Mouse (Mus musculus): ENCODE results near the gene Ucma. TPM values are rescaled to one million over a fixed set of nuclear protein-coding genes. Genes with fewer than 3 reads are reported as not detected.
"Not testable (repeated sequence)": the region's sequence is repeated elsewhere in the genome, so short reads cannot be mapped to it uniquely, and the experiment has no call there.

The Ucma gene
- not detected in 2 replicates for polyA plus RNA-seq (2015; fragmentation: Nextera tagmentation; extraction: Ambion mirVana)

DNA sequence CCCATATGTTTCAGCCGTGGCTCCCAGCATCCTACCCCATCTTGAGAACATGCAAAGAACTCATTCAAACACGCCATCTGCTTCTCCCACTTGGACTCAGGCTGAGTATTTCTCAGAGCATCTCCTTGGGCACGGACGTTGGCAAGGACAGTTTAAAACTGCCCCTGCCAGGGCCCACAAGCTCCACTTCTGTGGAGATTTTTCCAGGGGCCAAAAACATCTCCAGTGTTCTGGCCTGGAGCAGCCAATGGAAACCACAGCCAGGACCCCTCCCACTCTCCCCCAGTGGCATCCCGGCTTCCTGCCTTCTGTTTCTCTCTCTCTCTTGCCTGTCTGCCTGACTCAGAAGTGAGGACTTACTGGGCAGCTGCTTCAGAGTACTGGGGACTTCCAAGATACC lies at the start of gene Ucma:
Ucma (plus strand) TSS at position 316 of the 400 bp plus-strand sequence.
- Histone ChIP-seq H3K4me3 (ENCODE audit: low read depth, low read length) (no peak within 1 kb of the TSS), H3K27me3 (ENCODE audit: control insufficient read depth, insufficient read depth, low read length) (no peaks in the 10 kb centered on the region), H3K9me3 (ENCODE audit: control insufficient read depth, low read length) (no peaks in the 10 kb centered on the region), H3K4me2 (replicated peaks; ENCODE audit: low read depth) (no peak within 1 kb of the TSS), H3K36me3 (ENCODE audit: control insufficient read depth, insufficient read depth, low read length) (no peaks in the 10 kb centered on the region), H3K27ac (replicated peaks) (no peak within 1 kb of the TSS), H3K4me1 (replicated peaks; ENCODE audit: control insufficient read depth, insufficient read depth) (no peaks in the 10 kb centered on the region), H3K9ac (ENCODE audit: low read length) (no peak within 1 kb of the TSS)
- no peak for DNase-seq (ENCODE audit: low spot score)
- no peak for TF ChIP-seq EP300 (optimal IDR thresholded peaks at IDR 0.05)
- TF ChIP-seq CTCF (IDR thresholded peaks at IDR 0.05; ENCODE audit: low read depth) = no peak
- 72% methylated on average over 5 of the region's 5 CpGs for WGBS
- no peak for ATAC-seq (ENCODE audit: low FRiP score, low TSS enrichment)

DNA sequence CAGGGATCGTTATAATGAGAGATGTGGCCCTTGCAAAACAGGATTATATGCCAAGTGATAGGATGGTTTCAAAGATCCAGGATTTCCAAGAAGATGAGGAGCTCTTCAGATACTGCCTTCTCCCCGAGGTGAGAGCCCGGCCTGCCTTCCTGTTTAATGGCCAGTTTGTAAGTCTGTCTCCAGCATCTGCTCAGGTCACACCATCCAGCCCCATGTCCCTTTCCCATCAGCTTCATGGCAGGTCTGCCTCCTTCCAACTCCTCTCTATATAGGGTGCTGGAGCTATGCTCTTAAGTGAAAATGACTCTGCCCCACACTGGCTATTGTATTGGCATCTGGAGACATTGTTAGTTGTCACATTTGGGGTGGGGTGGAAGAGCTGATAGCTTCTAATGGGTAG lies 48.5 kb upstream of the Ucma start:
- no peaks in the 10 kb centered on the region for H3K9me3 ChIP-seq (ENCODE audit: control insufficient read depth, low read length)
- H3K27me3 ChIP-seq (ENCODE audit: control insufficient read depth, insufficient read depth, low read length) = no peaks in the 10 kb centered on the region
- DNase-seq (ENCODE audit: low spot score) (no peak), ATAC-seq (ENCODE audit: low FRiP score, low TSS enrichment) (no peak)
- H3K4me3 ChIP-seq (ENCODE audit: low read depth, low read length) = no peak overlapping the region
- WGBS = 87% methylated on average over 3 of the region's 3 CpGs
- H3K4me1 ChIP-seq (replicated peaks; ENCODE audit: control insufficient read depth, insufficient read depth) = no peaks in the 10 kb centered on the region
- H3K4me2 ChIP-seq (replicated peaks; ENCODE audit: low read depth) = no peak overlapping the region
- no peak overlapping the region for H3K27ac ChIP-seq (replicated peaks)
- TF ChIP-seq EP300 (optimal IDR thresholded peaks at IDR 0.05) = no peak
- TF ChIP-seq CTCF (IDR thresholded peaks at IDR 0.05; ENCODE audit: low read depth) = no peak
- peaks cover 9% of the 10 kb centered on the region; the same call in 1 of the 2 replicates for H3K36me3 ChIP-seq (ENCODE audit: control insufficient read depth, insufficient read depth, low read length)
- H3K9ac ChIP-seq (ENCODE audit: low read length) = no peak overlapping the region

DNA sequence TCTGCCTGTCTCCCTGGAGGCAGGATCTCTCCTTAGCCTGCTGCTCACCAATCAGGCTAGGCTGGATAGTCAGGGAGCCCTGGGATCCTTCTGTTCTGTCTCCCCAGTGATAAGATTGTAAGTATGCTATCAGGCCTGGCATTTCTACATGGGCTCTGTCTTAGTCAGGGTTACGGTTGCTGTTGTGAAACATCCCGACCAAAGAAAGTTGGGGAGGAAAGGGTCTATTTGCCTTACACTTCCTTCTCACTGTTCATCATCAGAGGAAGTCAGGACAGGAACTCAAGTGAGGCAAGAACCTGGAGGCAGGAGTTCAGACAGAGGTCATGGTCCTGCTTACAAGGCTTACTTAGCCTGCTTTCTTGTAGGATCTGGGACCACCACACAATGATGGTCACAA lies 46.7 kb upstream of the Ucma start:
- Histone ChIP-seq H3K4me2 (replicated peaks; ENCODE audit: low read depth) (no peak overlapping the region), H3K9ac (ENCODE audit: low read length) (no peak overlapping the region), H3K27ac (replicated peaks) (no peak overlapping the region), H3K4me3 (ENCODE audit: low read depth, low read length) (no peak overlapping the region), H3K4me1 (replicated peaks; ENCODE audit: control insufficient read depth, insufficient read depth) (no peaks in the 10 kb centered on the region), H3K27me3 (ENCODE audit: control insufficient read depth, insufficient read depth, low read length) (no peaks in the 10 kb centered on the region), H3K36me3 (ENCODE audit: control insufficient read depth, insufficient read depth, low read length) (peaks cover 9% of the 10 kb centered on the region; the same call in 1 of the 2 replicates), H3K9me3 (ENCODE audit: control insufficient read depth, low read length) (no peaks in the 10 kb centered on the region)
- DNase-seq (ENCODE audit: low spot score) (no peak), ATAC-seq (ENCODE audit: low FRiP score, low TSS enrichment) (no peak)
- TF ChIP-seq EP300 (optimal IDR thresholded peaks at IDR 0.05) (no peak), CTCF (IDR thresholded peaks at IDR 0.05; ENCODE audit: low read depth) (no peak)
- 75% methylated on average over 2 of the region's 2 CpGs for WGBS

DNA sequence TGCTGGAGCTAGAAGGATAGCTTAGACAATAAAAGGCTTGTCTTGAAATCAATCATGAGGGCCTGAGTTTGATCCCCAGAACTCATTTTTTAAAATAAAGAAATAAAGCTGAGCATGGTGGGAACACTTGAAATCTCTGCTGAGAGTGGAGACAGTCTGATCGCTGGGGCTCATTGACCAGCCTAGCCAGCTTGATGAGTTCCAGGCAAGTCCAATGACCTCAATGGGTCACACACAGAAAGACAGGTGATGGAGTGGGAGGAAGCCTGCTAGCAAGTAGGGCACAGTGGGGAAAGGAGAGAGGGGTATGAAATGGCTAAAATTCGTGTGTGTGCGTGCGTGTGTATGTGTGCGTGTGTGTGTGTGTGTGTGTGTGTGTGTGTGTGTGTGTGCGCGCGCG lies 41.4 kb upstream of the Ucma start:
- WGBS = 90% methylated on average over 9 of the region's 9 CpGs

DNA sequence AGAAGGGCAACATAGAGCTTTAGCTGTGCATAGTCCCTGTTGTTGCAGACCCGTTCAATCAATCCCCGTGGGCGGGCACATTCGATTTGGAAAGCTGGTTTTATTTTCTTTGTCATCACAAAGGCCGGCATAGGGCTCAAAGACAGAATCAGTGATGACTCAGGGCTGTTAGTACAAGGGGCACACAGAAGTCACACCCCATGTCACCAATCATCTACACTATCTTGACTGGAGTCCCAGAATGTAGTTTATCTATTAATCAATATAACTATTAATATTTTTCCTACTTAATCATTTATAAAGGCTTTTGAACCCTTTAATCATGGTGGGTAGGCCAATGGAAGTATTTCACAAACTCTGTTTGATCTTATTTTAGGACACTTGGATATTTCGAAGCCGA lies 38.0 kb upstream of the Ucma start:
- TF ChIP-seq EP300 (optimal IDR thresholded peaks at IDR 0.05) = no peak
- no peak for TF ChIP-seq CTCF (IDR thresholded peaks at IDR 0.05; ENCODE audit: low read depth)
- Histone ChIP-seq H3K27ac (replicated peaks) (no peak overlapping the region), H3K36me3 (ENCODE audit: control insufficient read depth, insufficient read depth, low read length) (no peaks in the 10 kb centered on the region), H3K27me3 (ENCODE audit: control insufficient read depth, insufficient read depth, low read length) (no peaks in the 10 kb centered on the region), H3K4me2 (replicated peaks; ENCODE audit: low read depth) (no peak overlapping the region), H3K9me3 (ENCODE audit: control insufficient read depth, low read length) (no peaks in the 10 kb centered on the region), H3K4me3 (ENCODE audit: low read depth, low read length) (no peak overlapping the region), H3K4me1 (replicated peaks; ENCODE audit: control insufficient read depth, insufficient read depth) (no peaks in the 10 kb centered on the region), H3K9ac (ENCODE audit: low read length) (no peak overlapping the region)
- no peak for DNase-seq (ENCODE audit: low spot score)
- WGBS = 82% methylated on average over 7 of the region's 7 CpGs
- no peak for ATAC-seq (ENCODE audit: low FRiP score, low TSS enrichment)

More for the DNA sequence above, 41.4 kb upstream of the Ucma start:
- Histone ChIP-seq H3K9me3 (ENCODE audit: control insufficient read depth, low read length) (no peaks in the 10 kb centered on the region), H3K27me3 (ENCODE audit: control insufficient read depth, insufficient read depth, low read length) (no peaks in the 10 kb centered on the region), H3K4me2 (replicated peaks; ENCODE audit: low read depth) (no peak overlapping the region), H3K4me3 (ENCODE audit: low read depth, low read length) (no peak overlapping the region), H3K27ac (replicated peaks) (no peak overlapping the region), H3K36me3 (ENCODE audit: control insufficient read depth, insufficient read depth, low read length) (peaks cover 7% of the 10 kb centered on the region; the same call in 1 of the 2 replicates), H3K9ac (ENCODE audit: low read length) (no peak overlapping the region), H3K4me1 (replicated peaks; ENCODE audit: control insufficient read depth, insufficient read depth) (no peaks in the 10 kb centered on the region)
- DNase-seq (ENCODE audit: low spot score) (no peak), ATAC-seq (ENCODE audit: low FRiP score, low TSS enrichment) (no peak)
- no peak for TF ChIP-seq CTCF (IDR thresholded peaks at IDR 0.05; ENCODE audit: low read depth)
- TF ChIP-seq EP300 (optimal IDR thresholded peaks at IDR 0.05) = no peak

DNA sequence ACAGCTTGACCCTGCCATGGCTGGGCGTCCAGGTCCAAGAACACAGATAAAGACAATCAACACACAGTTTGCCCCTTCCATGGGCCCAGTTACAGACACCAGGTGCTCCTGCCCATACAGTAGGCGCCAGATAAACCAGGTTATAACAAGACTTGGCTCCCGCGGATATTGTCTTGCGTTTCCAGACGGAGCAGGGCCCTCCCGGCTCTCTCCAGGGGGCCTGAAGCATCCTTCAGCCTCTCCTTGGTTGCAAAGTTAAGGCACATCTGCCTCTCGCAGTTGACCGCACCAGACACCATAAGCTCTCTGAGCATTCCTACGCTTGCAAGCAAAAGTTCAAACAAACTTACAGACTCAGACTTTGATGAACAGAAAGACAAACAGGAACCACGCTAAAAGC lies 35.1 kb upstream of the Ucma start:
- 92% methylated on average over 11 of the region's 11 CpGs for WGBS

DNA sequence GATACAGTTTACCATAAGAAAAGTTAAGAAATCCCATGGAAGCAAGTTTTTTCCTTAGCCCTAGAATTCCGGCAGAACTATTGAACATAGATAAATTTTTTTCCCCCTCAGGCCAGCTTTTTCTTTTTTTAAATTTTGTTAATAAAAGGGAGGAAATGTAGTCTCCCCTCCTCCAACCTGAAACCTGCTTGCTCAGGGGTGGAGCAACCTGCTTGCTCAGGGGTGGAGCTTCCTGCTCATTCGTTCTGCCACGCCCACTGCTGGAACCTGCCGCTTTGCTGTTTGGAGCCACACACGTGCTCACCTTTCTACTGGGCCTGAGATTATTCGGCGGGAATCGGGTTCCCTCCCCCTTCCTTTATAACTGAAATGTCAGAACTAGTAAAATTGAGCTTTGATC lies 26.2 kb upstream of the Ucma start:
- H3K27me3 ChIP-seq (ENCODE audit: control insufficient read depth, insufficient read depth, low read length); H3K4me1 ChIP-seq (replicated peaks; ENCODE audit: control insufficient read depth, insufficient read depth); H3K27ac ChIP-seq (replicated peaks); H3K9ac ChIP-seq (ENCODE audit: low read length); H3K4me2 ChIP-seq (replicated peaks; ENCODE audit: low read depth); H3K4me3 ChIP-seq (ENCODE audit: low read depth, low read length); ATAC-seq (ENCODE audit: low FRiP score, low TSS enrichment); H3K36me3 ChIP-seq (ENCODE audit: control insufficient read depth, insufficient read depth, low read length); DNase-seq (ENCODE audit: low spot score); H3K9me3 ChIP-seq (ENCODE audit: control insufficient read depth, low read length): not testable (repeated sequence)
- 67% methylated on average over 8 of the region's 8 CpGs for WGBS

More for the DNA sequence above, 35.1 kb upstream of the Ucma start:
- ATAC-seq (ENCODE audit: low FRiP score, low TSS enrichment) (no peak), DNase-seq (ENCODE audit: low spot score) (no peak)
- Histone ChIP-seq H3K27me3 (ENCODE audit: control insufficient read depth, insufficient read depth, low read length) (no peaks in the 10 kb centered on the region), H3K4me1 (replicated peaks; ENCODE audit: control insufficient read depth, insufficient read depth) (no peaks in the 10 kb centered on the region), H3K4me2 (replicated peaks; ENCODE audit: low read depth) (no peak overlapping the region), H3K4me3 (ENCODE audit: low read depth, low read length) (no peak overlapping the region), H3K9ac (ENCODE audit: low read length) (no peak overlapping the region), H3K9me3 (ENCODE audit: control insufficient read depth, low read length) (no peaks in the 10 kb centered on the region), H3K36me3 (ENCODE audit: control insufficient read depth, insufficient read depth, low read length) (no peaks in the 10 kb centered on the region), H3K27ac (replicated peaks) (no peak overlapping the region)
- no peak for TF ChIP-seq CTCF (IDR thresholded peaks at IDR 0.05; ENCODE audit: low read depth)
- TF ChIP-seq EP300 (optimal IDR thresholded peaks at IDR 0.05) = no peak
